Mouse (Mus musculus): Measurements from ENCODE around the gene Cul5. TPM values are rescaled to one million over a fixed set of nuclear protein-coding genes. Genes with fewer than 3 reads are reported as not detected.

Gene Cul5
- polyA plus RNA-seq, 1 experiment from 2014 or later = 33.5 TPM

Other genes starting within 250 kb of the Cul5 start
- 15.6 and 16.3 TPM in 2 replicates for gene Atm, start 133.3 kb downstream of the Cul5 start, polyA plus RNA-seq (2015; fragmentation: Nextera tagmentation; extraction: Ambion mirVana)
- gene Npat, start 133.0 kb downstream of the Cul5 start, polyA plus RNA-seq (2015; fragmentation: Nextera tagmentation; extraction: Ambion mirVana) = 20.0 and 20.6 TPM in 2 replicates
- 115 and 118 TPM in 2 replicates for gene Acat1, start 59.6 kb downstream of the Cul5 start, polyA plus RNA-seq (2015; fragmentation: Nextera tagmentation; extraction: Ambion mirVana)
- gene Rab39, start 36.2 kb upstream of the Cul5 start, polyA plus RNA-seq (2015; fragmentation: Nextera tagmentation; extraction: Ambion mirVana) = 0.36 and 0.57 TPM in 2 replicates
- gene Slc35f2, start 101.5 kb upstream of the Cul5 start, polyA plus RNA-seq (2015; fragmentation: Nextera tagmentation; extraction: Ambion mirVana) = 14.4 and 15.9 TPM in 2 replicates
- gene Sln, start 180.2 kb upstream of the Cul5 start, polyA plus RNA-seq (2015; fragmentation: Nextera tagmentation; extraction: Ambion mirVana) = 8.7 and 19.3 TPM in 2 replicates